Mouse (Mus musculus) lung, adult 2 months (tissue): Measurements from ENCODE around the gene Mpv17.

Experiments used
- CTCF ChIP-seq: fragments of 200-500 bp; IDR thresholded peaks from 2 replicates; pipeline ENCODE4 v1.5.1; 2011; ENCODE audit warnings: mild to moderate bottlenecking, low read length, control low read depth; ENCODE audit not compliant: insufficient read depth
- POLR2A ChIP-seq: fragments of 200-500 bp; IDR thresholded peaks from 2 replicates; pipeline ENCODE4 v1.6.1; 2011; ENCODE audit warnings: low read depth, mild to moderate bottlenecking, control low read depth, low read length, borderline replicate concordance; ENCODE audit errors: extremely low read depth

GRCm38 (mm10) chr5:31199893-31200292 lies 45.8 kb upstream of the Mpv17 start:
- TF ChIP-seq CTCF: no peak
- TF ChIP-seq POLR2A: peak; percentile 15; the same call in 1 of the 2 replicates
